Mouse (Mus musculus) olfactory bulb, adult 2 months (tissue): Measurements from ENCODE around the gene Hlcs.

Experiments used
- CTCF ChIP-seq: fragments of 200-500 bp; IDR thresholded peaks from 2 replicates; pipeline ENCODE4 v1.5.1; 2012; ENCODE audit warnings: low read depth, mild to moderate bottlenecking, low read length, moderate library complexity; ENCODE audit not compliant: insufficient read depth
- POLR2A ChIP-seq: fragments of 200-500 bp; IDR thresholded peaks from 2 replicates; pipeline ENCODE4 v1.6.1; 2012; ENCODE audit warnings: mild to moderate bottlenecking, low read depth, low read length, moderate library complexity; ENCODE audit not compliant: insufficient read depth

- no peak for TF ChIP-seq CTCF
- TF ChIP-seq POLR2A: no peak
These were observed 102.5 kb downstream of the Hlcs start for GRCm38 (mm10) chr16:94210689-94211357.
